Mouse (Mus musculus): Measurements from ENCODE around the gene Tspan33. TPM values are rescaled to one million over a fixed set of nuclear protein-coding genes. Genes with fewer than 3 reads are reported as not detected.

Gene Tspan33
- polyA plus RNA-seq, 1 experiment from 2014 or later = 5.0 TPM

Other genes with a start within 250 kb of the Tspan33 start
- 194 and 201 TPM in 2 replicates for gene Atp6v1f, start 226.5 kb upstream of the Tspan33 start, polyA plus RNA-seq (2014; fragmentation: Nextera tagmentation; extraction: Ambion mirVana)
- gene Atp6v1fnb, start 222.8 kb upstream of the Tspan33 start, polyA plus RNA-seq (2014; fragmentation: Nextera tagmentation; extraction: Ambion mirVana) = not detected in 2 replicates
- gene Kcp, start 186.3 kb upstream of the Tspan33 start, polyA plus RNA-seq (2014; fragmentation: Nextera tagmentation; extraction: Ambion mirVana) = 11.8 and 13.1 TPM in 2 replicates
- gene Irf5, start 167.6 kb upstream of the Tspan33 start, polyA plus RNA-seq (2014; fragmentation: Nextera tagmentation; extraction: Ambion mirVana) = 1.5 and 2.2 TPM in 2 replicates
- 109 and 118 TPM in 2 replicates for gene Tnpo3, start 84.3 kb upstream of the Tspan33 start, polyA plus RNA-seq (2014; fragmentation: Nextera tagmentation; extraction: Ambion mirVana)
- gene Smo, start 41.3 kb downstream of the Tspan33 start, polyA plus RNA-seq (2014; fragmentation: Nextera tagmentation; extraction: Ambion mirVana) = 46.9 and 49.6 TPM in 2 replicates
- 11.8 and 12.3 TPM in 2 replicates for gene Ahcyl2, start 73.8 kb downstream of the Tspan33 start, polyA plus RNA-seq (2014; fragmentation: Nextera tagmentation; extraction: Ambion mirVana)
- 0.64 and 0.81 TPM in 2 replicates for gene Strip2, start 222.8 kb downstream of the Tspan33 start, polyA plus RNA-seq (2014; fragmentation: Nextera tagmentation; extraction: Ambion mirVana)

Data from neural tube, embryonic 11.5 days (tissue).